Mouse (Mus musculus) CH12.LX (cell line): ENCODE results near the gene Dbndd2. TPM values are rescaled to one million over a fixed set of nuclear protein-coding genes. Genes with fewer than 3 reads are reported as not detected.

Experiments used
- DNase-seq: peaks from one replicate; pipeline ENCODE4 v3.0.0-alpha.2; 2013; ENCODE audit errors: extremely low read depth
- H3K27ac ChIP-seq: 2 replicates; pipeline ENCODE4 v1.5.1; 2012; ENCODE audit warnings: low read depth, mild to moderate bottlenecking, control low read depth, moderate library complexity; ENCODE audit not compliant: insufficient read depth
- H3K27me3 ChIP-seq: replicated peaks from 2 replicates; pipeline ENCODE3; 2012; ENCODE audit warnings: inconsistent platforms
- H3K36me3 ChIP-seq, 2 experiments: replicated peaks in 1 of 2; 2 replicates each; pipeline versions ENCODE3 to v1.6.1; 2012; ENCODE audit warnings: inconsistent platforms in 1 of 2, low read length in 1 of 2, mild to moderate bottlenecking in 1 of 2, mixed read lengths in 1 of 2, moderate library complexity in 1 of 2; ENCODE audit not compliant: control insufficient read depth in 1 of 2, insufficient read depth in 1 of 2
- H3K4me1 ChIP-seq, 2 experiments: 2 replicates each; pipeline ENCODE4 v1.6.1; 2012; ENCODE audit warnings: inconsistent platforms in 1 of 2, moderate library complexity in 1 of 2; ENCODE audit not compliant: insufficient read depth in 2 of 2, control insufficient read depth in 1 of 2
- H3K4me2 ChIP-seq: 2 replicates; pipeline ENCODE4 v1.6.1; 2012; ENCODE audit warnings: low read depth, mild to moderate bottlenecking, control low read depth; ENCODE audit not compliant: poor library complexity, insufficient read depth, severe bottlenecking
- H3K4me3 ChIP-seq, 3 experiments: fragments of 150-350 bp in 1 of 3; sonication (generic) in 1 of 3; replicated peaks in 1 of 3; 2 replicates each; pipeline versions ENCODE3 to v1.5.1; 2011 to 2012; ENCODE audit warnings: low read depth in 2 of 3, low read length in 2 of 3, mild to moderate bottlenecking in 2 of 3, moderate library complexity in 2 of 3, control low read depth in 1 of 3, improper control_type of control experiment in 1 of 3, inconsistent platforms in 1 of 3, mixed read lengths in 1 of 3; ENCODE audit not compliant: poor library complexity in 1 of 3
- H3K79me2 ChIP-seq: replicated peaks from 2 replicates; pipeline ENCODE4 v1.6.1; 2012; ENCODE audit warnings: mild to moderate bottlenecking, moderate library complexity; ENCODE audit not compliant: control insufficient read depth, poor library complexity, insufficient read depth, severe bottlenecking; ENCODE audit errors: extremely low read depth
- H3K9ac ChIP-seq: 2 replicates; pipeline ENCODE4 v1.6.1; 2012; ENCODE audit warnings: low read depth, mild to moderate bottlenecking, control low read depth, moderate library complexity; ENCODE audit not compliant: insufficient read depth
- H3K9me3 ChIP-seq: replicated peaks from 2 replicates; pipeline ENCODE3; 2012; ENCODE audit warnings: low read length, inconsistent platforms, mixed read lengths
- CHD1 ChIP-seq: IDR thresholded peaks from 2 replicates; pipeline ENCODE4 v1.6.1; 2012; ENCODE audit warnings: low read depth, low read length, improper control_type of control experiment, inconsistent platforms
- CTCF ChIP-seq, 2 experiments: IDR thresholded peaks in 1 of 2; conservative IDR thresholded peaks in 1 of 2; 2 replicates each; pipeline ENCODE4 v1.5.1; 2011 to 2012; ENCODE audit warnings: low read depth in 2 of 2, low read length in 2 of 2, improper control_type of control experiment in 1 of 2, inconsistent platforms in 1 of 2, mild to moderate bottlenecking in 1 of 2, moderate library complexity in 1 of 2
- ELF1 ChIP-seq: IDR thresholded peaks from 2 replicates; pipeline ENCODE4 v1.6.1; 2014; ENCODE audit warnings: low read depth, mild to moderate bottlenecking, inconsistent platforms, low read length, improper control_type of control experiment
- HCFC1 ChIP-seq: IDR thresholded peaks from 2 replicates; pipeline ENCODE4 v1.6.1; 2012; ENCODE audit warnings: low read depth, mild to moderate bottlenecking, inconsistent platforms, low read length, improper control_type of control experiment
- JUN ChIP-seq: IDR thresholded peaks from 2 replicates; pipeline ENCODE4 v1.6.1; 2011; ENCODE audit warnings: low read depth, mild to moderate bottlenecking, low read length, improper control_type of control experiment, moderate library complexity; ENCODE audit not compliant: insufficient read depth
- KAT2A ChIP-seq: IDR thresholded peaks from 2 replicates; pipeline ENCODE4 v1.6.1; 2012; ENCODE audit warnings: low read length, improper control_type of control experiment, inconsistent platforms; ENCODE audit not compliant: insufficient replicate concordance
- MAFK ChIP-seq: IDR thresholded peaks from 2 replicates; pipeline ENCODE4 v1.6.1; 2011; ENCODE audit warnings: low read length, improper control_type of control experiment; ENCODE audit not compliant: insufficient replicate concordance
- MAX ChIP-seq: IDR thresholded peaks from 2 replicates; pipeline ENCODE4 v1.6.1; 2011; ENCODE audit warnings: low read length, improper control_type of control experiment
- MAZ ChIP-seq: IDR thresholded peaks from 2 replicates; pipeline ENCODE4 v1.6.1; 2012; ENCODE audit warnings: low read depth, mild to moderate bottlenecking, inconsistent platforms, low read length, improper control_type of control experiment, moderate library complexity
- MEF2A ChIP-seq: IDR thresholded peaks from 2 replicates; pipeline ENCODE4 v1.6.1; 2014; ENCODE audit warnings: low read depth, mild to moderate bottlenecking, inconsistent platforms, low read length, improper control_type of control experiment, borderline replicate concordance
- MXI1 ChIP-seq: IDR thresholded peaks from 2 replicates; pipeline ENCODE4 v1.6.1; 2011; ENCODE audit warnings: mild to moderate bottlenecking, low read depth, low read length, improper control_type of control experiment
- NRF1 ChIP-seq: IDR thresholded peaks from 2 replicates; pipeline ENCODE4 v1.6.1; 2014; ENCODE audit warnings: low read depth, mild to moderate bottlenecking, inconsistent platforms, low read length, improper control_type of control experiment, moderate library complexity
- POLR2A ChIP-seq: IDR thresholded peaks from 2 replicates; pipeline ENCODE4 v1.6.1; 2011; ENCODE audit warnings: low read depth, mild to moderate bottlenecking, improper control_type of control experiment, low read length
- POLR2AphosphoS2 ChIP-seq: IDR thresholded peaks from 2 replicates; pipeline ENCODE4 v1.6.1; 2011; ENCODE audit warnings: low read depth, low read length, improper control_type of control experiment
- SMC3 ChIP-seq: IDR thresholded peaks from 2 replicates; pipeline ENCODE4 v1.6.1; 2011; ENCODE audit warnings: low read depth, low read length, improper control_type of control experiment
- TBP ChIP-seq: conservative IDR thresholded peaks from 2 replicates; pipeline ENCODE4 v1.6.1; 2011; ENCODE audit warnings: low read depth, low read length, improper control_type of control experiment
- TCF12 ChIP-seq: IDR thresholded peaks from 2 replicates; pipeline ENCODE4 v1.6.1; 2014; ENCODE audit warnings: low read depth, mild to moderate bottlenecking, inconsistent platforms, low read length, improper control_type of control experiment
- USF2 ChIP-seq: conservative IDR thresholded peaks from 2 replicates; pipeline ENCODE4 v1.6.1; 2011; ENCODE audit warnings: low read depth, low read length, improper control_type of control experiment
- ZC3H11A ChIP-seq: IDR thresholded peaks from 2 replicates; pipeline ENCODE4 v1.6.1; 2012; ENCODE audit warnings: low read depth, mild to moderate bottlenecking, inconsistent platforms, low read length, improper control_type of control experiment
- ZNF384 ChIP-seq: IDR thresholded peaks from 2 replicates; pipeline ENCODE4 v1.6.1; 2012; ENCODE audit warnings: low read depth, low read length, improper control_type of control experiment, inconsistent platforms
- dilution Hi-C: fragments of 300-500 bp; cut with MboI; formaldehyde crosslinking; loops from 2 replicates; pipeline ENCODE4 v1.14.3; 2020; ENCODE audit warnings: low sequenced_read_pairs; ENCODE audit not compliant: extremely low pct_unique_long_range_greater_than_20kb, extremely low pct_ligation_motif_present
- in situ Hi-C: fragments of 300-500 bp; cut with MboI; formaldehyde crosslinking; loops from 3 replicates; pipeline ENCODE4 v1.14.3; 2019; ENCODE audit warnings: low sequenced_read_pairs, low pct_ligation_motif_present, low pct_unique_long_range_greater_than_20kb, mixed read lengths
- polyA plus RNA-seq: library from polyadenylated mRNA; unstranded; fragments of >175 nt; gene quantifications from 2 replicates; pipeline ENCODE4 v1.2.1, GENCODE M21; 2012; ENCODE audit warnings: low read depth; ENCODE audit not compliant: insufficient read length
- total RNA-seq, 2 experiments: library from RNA; depleted of rRNA; stranded (reverse); fragments of 300-350 nt in 1 of 2; fragments of >200 nt in 1 of 2; gene quantifications; 2 replicates each; pipeline ENCODE4 v1.2.3; 2012 to 2014

The Dbndd2 gene
- total RNA-seq (2012; rRNA removed) (1.6 and 5.7 TPM in 2 replicates), total RNA-seq (2014; rRNA removed) (0.61 TPM in 1 of 2 replicates, not detected in the other), polyA plus RNA-seq (0.31 and 0.53 TPM in 2 replicates)

- in situ Hi-C loops, result no loop called here
- no peak for DNase-seq
- TF ChIP-seq ZNF384 (no peak), TBP (no peak), MXI1 (no peak), KAT2A (no peak), JUN (no peak), MAX (no peak), CHD1 (no peak), USF2 (no peak), POLR2A (no peak), NRF1 (no peak)
- Histone ChIP-seq H3K9me3 (peaks cover 3% of the 10 kb centered on the region), H3K27me3 (peaks cover 7% of the 10 kb centered on the region), H3K36me3 (peaks cover 4 to 12% of the 10 kb centered on the region in 2 experiments), H3K27ac (no peak within 1 kb of the TSS), H3K4me2 (peak within 1 kb of the TSS; percentile 52), H3K79me2 (no peaks in the 10 kb centered on the region), H3K4me3 (peak within 1 kb of the TSS; percentile 20 to 76 (median 44)), H3K4me1 (peaks cover 0 to 10% of the 10 kb centered on the region in 2 experiments; a peak in 3 of 4 replicates), H3K9ac (peak within 1 kb of the TSS; percentile 23)
- dilution Hi-C loops, result no loop called here
Observed at GRCm38 (mm10) chr2:164485681-164486257, at the start of gene Dbndd2. Dbndd2 (plus strand) TSS chr2:164486106.

GRCm38 (mm10) chr2:164436215-164436913 lies 49.5 kb upstream of the Dbndd2 start:
- Histone ChIP-seq H3K36me3 (peaks cover 0 to 53% of the 10 kb centered on the region in 2 experiments), H3K9ac (no peak overlapping the region), H3K79me2 (peaks cover 62% of the 10 kb centered on the region), H3K4me2 (0 out of 2 replicates have a peak overlapping the region, but pooled peaks have one; percentile 27), H3K9me3 (no peaks in the 10 kb centered on the region), H3K27me3 (no peaks in the 10 kb centered on the region), H3K4me3 (no peak overlapping the region), H3K4me1 (peaks cover 31 to 77% of the 10 kb centered on the region in 2 experiments), H3K27ac (no peak overlapping the region)
- dilution Hi-C loops (no loop called here), in situ Hi-C loops (no loop called here)
- DNase-seq, result no peak
- TF ChIP-seq TCF12, result no peak
- TF ChIP-seq CTCF (conservative IDR thresholded peaks at IDR 0.05 in 1 of 2, IDR thresholded peaks at IDR 0.05 in 1 of 2; ENCODE audit: low read depth in 2 of 2, low read length in 2 of 2), result no peak
- TF ChIP-seq MAFK, result no peak
- TF ChIP-seq ZC3H11A, result no peak
- no peak for TF ChIP-seq SMC3
- no peak for TF ChIP-seq ELF1
- TF ChIP-seq HCFC1, result no peak
- TF ChIP-seq POLR2AphosphoS2, result no peak
- TF ChIP-seq MAZ, result no peak
- no peak for TF ChIP-seq MEF2A
- TF ChIP-seq USF2, result no peak
- no peak for TF ChIP-seq CHD1
